Mouse (Mus musculus): ENCODE results near the gene Sap25. TPM values are rescaled to one million over a fixed set of nuclear protein-coding genes. Genes with fewer than 3 reads are reported as not detected.

Gene Sap25
- polyA plus RNA-seq, 1 experiment = 72.5 TPM

DNA sequence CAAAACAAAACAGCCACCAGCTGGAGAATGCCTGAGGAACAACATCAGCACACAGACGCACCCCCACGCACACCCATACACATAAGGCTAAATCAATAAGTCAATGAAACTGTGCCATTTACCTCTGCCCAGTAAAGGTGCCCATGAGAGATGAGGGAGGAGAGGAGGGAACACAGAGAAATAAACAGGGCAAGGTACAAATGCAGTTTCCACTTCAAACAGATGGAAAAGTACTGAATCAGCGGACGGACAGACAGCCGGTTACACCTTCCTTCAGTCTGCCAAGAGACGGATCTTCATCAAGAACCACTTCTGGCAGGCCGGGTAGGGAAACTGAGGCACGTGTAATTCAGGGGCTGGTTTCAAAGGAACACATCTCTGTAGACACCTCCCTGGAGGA is 33.7 kb downstream of the Sap25 start:
- peaks cover 82% of the 10 kb centered on the region for H3K4me1 ChIP-seq

DNA sequence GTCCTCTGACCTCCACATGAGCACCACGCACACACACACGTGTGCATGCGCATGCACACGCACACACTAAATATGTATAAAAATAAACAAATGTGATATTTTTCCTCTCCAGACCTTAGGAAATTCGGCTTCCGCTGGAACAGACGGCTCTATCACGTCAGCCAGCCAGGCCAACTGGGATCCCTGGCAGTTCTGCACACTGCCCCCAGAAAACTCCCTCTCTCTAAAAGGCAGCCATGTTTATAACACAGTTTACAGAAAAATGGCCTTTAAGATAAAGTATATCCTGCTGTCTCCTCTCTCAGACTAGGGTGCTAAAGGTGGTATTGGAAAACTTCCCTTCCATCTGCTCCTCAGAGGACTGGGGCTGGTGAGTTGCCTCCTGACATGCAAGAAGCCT is 36.7 kb downstream of the Sap25 start:
- H3K4me1 ChIP-seq = peaks cover 76% of the 10 kb centered on the region
- H3K4me3 ChIP-seq (replicated peaks) = no peak overlapping the region
- H3K27me3 ChIP-seq (replicated peaks) = no peaks in the 10 kb centered on the region
- TF ChIP-seq GATA1 (IDR thresholded peaks at IDR 0.05; ENCODE audit: borderline replicate concordance, low read length) (no peak), FLI1 (IDR thresholded peaks at IDR 0.05; ENCODE audit: low read length) (no peak)
- H3K9me3 ChIP-seq = no peaks in the 10 kb centered on the region
- peaks cover 84% of the 10 kb centered on the region for H3K36me3 ChIP-seq (replicated peaks; ENCODE audit: low read length)

More for the DNA sequence above, 33.7 kb downstream of the Sap25 start:
- Histone ChIP-seq H3K4me3 (replicated peaks) (no peak overlapping the region), H3K27me3 (replicated peaks) (no peaks in the 10 kb centered on the region), H3K9me3 (no peaks in the 10 kb centered on the region), H3K36me3 (replicated peaks; ENCODE audit: low read length) (peaks cover 75% of the 10 kb centered on the region)
- TF ChIP-seq FLI1 (IDR thresholded peaks at IDR 0.05; ENCODE audit: low read length) = no peak
- no peak for TF ChIP-seq GATA1 (IDR thresholded peaks at IDR 0.05; ENCODE audit: borderline replicate concordance, low read length)

DNA sequence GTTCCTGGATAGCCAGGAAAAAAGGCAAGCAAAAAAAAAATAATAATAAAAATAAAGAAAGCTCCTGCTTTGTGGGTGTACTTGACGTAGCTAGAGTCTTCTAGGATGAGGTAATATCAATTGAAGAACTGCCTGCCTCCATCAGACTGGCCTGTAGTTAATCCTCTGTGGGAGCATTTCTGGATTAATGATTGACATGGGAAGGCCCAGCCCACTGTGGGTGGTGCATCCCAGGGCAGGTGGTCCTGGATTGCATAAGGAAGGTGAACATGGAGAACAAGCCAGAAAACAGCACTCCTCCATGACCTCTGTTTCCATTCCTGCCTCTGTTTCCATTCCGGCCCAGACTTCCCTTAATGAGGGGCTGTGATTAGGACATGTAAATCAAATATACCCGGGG is 37.6 kb downstream of the Sap25 start:
- H3K36me3 ChIP-seq (replicated peaks; ENCODE audit: low read length) = peaks cover 76% of the 10 kb centered on the region
- H3K4me3 ChIP-seq (replicated peaks) = no peak overlapping the region
- no peaks in the 10 kb centered on the region for H3K27me3 ChIP-seq (replicated peaks)
- TF ChIP-seq FLI1 (IDR thresholded peaks at IDR 0.05; ENCODE audit: low read length) (no peak), GATA1 (IDR thresholded peaks at IDR 0.05; ENCODE audit: borderline replicate concordance, low read length) (no peak)
- no peaks in the 10 kb centered on the region for H3K9me3 ChIP-seq
- H3K4me1 ChIP-seq = peaks cover 76% of the 10 kb centered on the region

- Histone ChIP-seq H3K4me1 (peaks cover 69% of the 10 kb centered on the region), H3K4me3 (replicated peaks) (no peak overlapping the region), H3K36me3 (replicated peaks; ENCODE audit: low read length) (peaks cover 67% of the 10 kb centered on the region), H3K9me3 (no peaks in the 10 kb centered on the region), H3K27me3 (replicated peaks) (no peaks in the 10 kb centered on the region)
- no peak for TF ChIP-seq FLI1 (IDR thresholded peaks at IDR 0.05; ENCODE audit: low read length)
- TF ChIP-seq GATA1 (IDR thresholded peaks at IDR 0.05; ENCODE audit: borderline replicate concordance, low read length) = no peak
Measured at GRCm38 (mm10) chr5:137679726-137680125, 38.6 kb downstream of the Sap25 start.

GRCm38 (mm10) chr5:137682526-137682925 is 41.4 kb downstream of the Sap25 start:
- Histone ChIP-seq H3K9me3 (no peaks in the 10 kb centered on the region), H3K27me3 (replicated peaks) (no peaks in the 10 kb centered on the region), H3K36me3 (replicated peaks; ENCODE audit: low read length) (peaks cover 46% of the 10 kb centered on the region), H3K4me3 (replicated peaks) (peak overlapping the region; percentile 54), H3K4me1 (peaks cover 80% of the 10 kb centered on the region)
- TF ChIP-seq GATA1 (IDR thresholded peaks at IDR 0.05; ENCODE audit: borderline replicate concordance, low read length) (no peak), FLI1 (IDR thresholded peaks at IDR 0.05; ENCODE audit: low read length) (no peak)

DNA sequence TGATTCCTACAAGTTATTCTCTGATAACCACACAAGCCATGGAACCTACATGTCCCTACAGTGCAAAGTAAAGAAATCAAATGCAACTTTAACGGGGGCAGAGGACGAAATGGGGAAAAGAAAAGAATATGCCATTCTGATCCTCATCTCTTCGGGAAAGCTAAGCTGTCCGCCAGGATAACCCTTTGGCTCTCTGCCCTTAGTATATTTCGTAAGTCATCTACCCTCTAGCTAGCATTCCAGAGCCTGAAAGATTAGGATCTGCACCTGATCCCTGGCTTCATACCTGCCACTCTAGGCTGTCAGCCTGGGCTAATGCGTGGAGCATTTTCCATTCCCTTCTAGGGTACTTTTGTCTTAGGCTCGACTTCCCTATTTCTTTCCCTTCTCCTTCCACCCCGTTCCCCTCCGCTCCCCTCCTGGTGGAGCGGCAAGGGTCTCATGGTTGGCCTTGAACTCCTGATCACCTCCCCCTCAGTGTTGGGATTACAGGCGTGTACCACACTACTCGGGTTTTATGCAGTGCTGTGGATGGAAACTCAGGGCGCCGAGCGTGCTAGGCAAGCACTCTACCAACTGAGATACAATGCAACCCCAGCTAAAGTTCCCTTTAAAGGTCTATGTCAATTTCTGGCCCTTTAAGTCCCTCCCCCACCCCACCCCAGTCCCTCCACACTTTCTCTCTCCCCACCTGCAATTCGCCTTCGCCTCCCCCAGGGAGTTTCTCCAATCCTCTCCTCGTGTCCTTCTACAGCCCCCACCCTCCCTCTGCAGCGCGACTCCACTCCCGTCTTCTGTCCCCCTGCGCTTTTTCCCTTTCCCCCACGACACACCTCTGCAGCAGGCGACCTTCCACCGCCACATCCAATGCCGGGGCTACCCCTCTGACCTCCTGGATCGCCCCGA is 42.5 kb downstream of the Sap25 start:
- H3K36me3 ChIP-seq (replicated peaks; ENCODE audit: low read length) = peaks cover 35% of the 10 kb centered on the region
- H3K4me3 ChIP-seq (replicated peaks) = peak overlapping the region; percentile 98
- peaks cover 80% of the 10 kb centered on the region for H3K4me1 ChIP-seq
- H3K27me3 ChIP-seq (replicated peaks) = no peaks in the 10 kb centered on the region
- TF ChIP-seq GATA1 (IDR thresholded peaks at IDR 0.05; ENCODE audit: borderline replicate concordance, low read length) (no peak), FLI1 (IDR thresholded peaks at IDR 0.05; ENCODE audit: low read length) (no peak)
- H3K9me3 ChIP-seq = no peaks in the 10 kb centered on the region

- peaks cover 82% of the 10 kb centered on the region for H3K4me1 ChIP-seq
- peaks cover 27% of the 10 kb centered on the region for H3K36me3 ChIP-seq (replicated peaks; ENCODE audit: low read length)
- peak within 1 kb of the TSS; percentile 98 for H3K4me3 ChIP-seq (replicated peaks)
- no peaks in the 10 kb centered on the region for H3K9me3 ChIP-seq
- TF ChIP-seq FLI1 (IDR thresholded peaks at IDR 0.05; ENCODE audit: low read length) (no peak; the same call in 1 of the 2 replicates), GATA1 (IDR thresholded peaks at IDR 0.05; ENCODE audit: borderline replicate concordance, low read length) (no peak)
- H3K27me3 ChIP-seq (replicated peaks) = no peaks in the 10 kb centered on the region
Measured at GRCm38 (mm10) chr5:137684294-137685123, 43.4 kb downstream of the Sap25 start, which contains the start of gene Agfg2. Gene Agfg2 (minus strand): TSS chr5:137684726.

DNA sequence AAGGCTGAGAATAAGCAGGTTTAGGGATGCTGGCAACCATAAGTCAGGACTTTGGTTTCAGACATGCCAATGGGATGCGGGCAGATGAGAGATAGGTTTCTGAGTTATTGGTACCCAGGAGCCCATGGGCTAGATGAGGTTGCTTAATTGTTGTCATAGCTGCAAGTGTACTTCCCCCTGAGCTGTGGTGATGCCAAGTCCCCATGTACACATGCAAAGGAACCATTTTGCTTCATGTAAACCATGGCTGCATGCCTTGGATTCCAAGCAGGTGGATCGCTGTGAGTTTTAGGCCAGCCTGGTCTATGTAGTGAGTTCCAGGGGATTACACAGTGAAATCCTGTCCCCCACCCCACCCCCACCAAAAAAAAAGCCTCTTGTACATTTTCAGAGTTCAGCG is 44.5 kb downstream of the Sap25 start:
- H3K4me1 ChIP-seq = peaks cover 86% of the 10 kb centered on the region
- H3K27me3 ChIP-seq (replicated peaks) = no peaks in the 10 kb centered on the region
- TF ChIP-seq FLI1 (IDR thresholded peaks at IDR 0.05; ENCODE audit: low read length) = no peak
- TF ChIP-seq GATA1 (IDR thresholded peaks at IDR 0.05; ENCODE audit: borderline replicate concordance, low read length) = no peak
- peak overlapping the region; percentile 83 for H3K4me3 ChIP-seq (replicated peaks)
- H3K36me3 ChIP-seq (replicated peaks; ENCODE audit: low read length) = peaks cover 18% of the 10 kb centered on the region
- no peaks in the 10 kb centered on the region for H3K9me3 ChIP-seq

DNA sequence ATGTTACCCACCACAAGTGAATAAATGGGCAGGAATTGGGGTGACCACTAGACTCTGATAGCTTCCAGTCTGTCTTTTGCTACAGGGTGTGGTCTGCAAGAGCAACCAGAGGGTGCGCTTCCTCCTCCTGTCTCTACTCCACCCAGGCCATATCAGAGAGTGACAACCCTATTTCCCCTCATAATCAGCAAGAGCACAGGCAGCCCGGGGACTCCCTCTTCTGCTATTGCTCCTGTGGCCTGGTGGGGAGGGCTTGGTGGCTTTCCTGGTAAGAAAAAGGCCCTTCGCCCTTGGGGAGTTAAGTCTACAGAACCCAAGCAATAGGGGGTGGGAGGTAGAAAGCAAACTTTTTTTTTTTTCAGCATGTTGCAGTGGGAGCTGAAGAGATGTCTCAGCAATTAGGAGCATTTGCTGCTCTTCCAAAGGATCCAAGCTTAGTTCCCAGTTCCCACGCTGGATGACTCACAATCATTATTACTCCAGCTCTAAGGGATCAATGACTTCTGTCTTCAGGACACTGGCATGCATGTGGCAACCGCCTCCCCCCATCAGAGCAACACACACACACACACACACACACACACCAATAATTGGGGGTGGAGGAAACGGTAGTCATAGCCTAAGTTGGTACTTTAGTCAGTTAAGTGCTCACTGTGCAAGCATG is 45.1 kb downstream of the Sap25 start:
- peaks cover 83% of the 10 kb centered on the region for H3K4me1 ChIP-seq
- TF ChIP-seq FLI1 (IDR thresholded peaks at IDR 0.05; ENCODE audit: low read length) (no peak), GATA1 (IDR thresholded peaks at IDR 0.05; ENCODE audit: borderline replicate concordance, low read length) (no peak)
- no peaks in the 10 kb centered on the region for H3K27me3 ChIP-seq (replicated peaks)
- no peaks in the 10 kb centered on the region for H3K9me3 ChIP-seq
- H3K4me3 ChIP-seq (replicated peaks) = peak overlapping the region; percentile 83
- peaks cover 13% of the 10 kb centered on the region for H3K36me3 ChIP-seq (replicated peaks; ENCODE audit: low read length)
